Mouse (Mus musculus): ENCODE measurements around the gene Smg9. TPM values are rescaled to one million over a fixed set of nuclear protein-coding genes. Genes with fewer than 3 reads are reported as not detected.

Gene Smg9
- polyA plus RNA-seq, 1 experiment from 2014 or later: 30.6 TPM

DNA sequence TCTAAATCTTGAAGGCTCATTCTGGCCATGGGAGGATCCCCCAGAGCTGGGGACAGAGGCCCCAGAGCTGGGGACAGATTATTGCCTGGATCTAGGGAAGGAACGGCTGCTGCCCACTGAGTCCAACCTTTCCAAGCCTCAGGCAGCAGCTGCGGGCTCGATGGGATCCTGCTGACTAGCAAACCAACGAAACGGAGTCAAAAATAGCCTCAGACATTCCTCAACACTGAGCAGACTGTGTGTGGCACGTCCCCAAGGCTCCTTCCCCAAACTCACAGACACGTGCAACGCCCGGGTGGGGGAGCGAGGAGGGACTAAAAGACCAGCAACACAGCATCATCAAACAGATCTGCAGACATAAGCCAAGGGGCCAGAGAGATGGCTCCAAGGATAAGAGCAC lies 38.6 kb downstream of the Smg9 start:
- H3K4me3 ChIP-seq: no peak overlapping the region
- WGBS: 82% methylated on average over 10 of the region's 10 CpGs
- H3K9ac ChIP-seq: no peak overlapping the region
- no peak overlapping the region for H3K27ac ChIP-seq
- H3K27me3 ChIP-seq (replicated peaks): no peaks in the 10 kb centered on the region
- 0 out of 2 replicates have a peak, but pooled peaks cover 4% of the 10 kb centered on the region for H3K9me3 ChIP-seq
- H3K4me2 ChIP-seq (replicated peaks): no peak overlapping the region
- no peak for ATAC-seq (ENCODE audit: low FRiP score, low read depth)
- no peaks in the 10 kb centered on the region for H3K4me1 ChIP-seq
- no peaks in the 10 kb centered on the region for H3K36me3 ChIP-seq

DNA sequence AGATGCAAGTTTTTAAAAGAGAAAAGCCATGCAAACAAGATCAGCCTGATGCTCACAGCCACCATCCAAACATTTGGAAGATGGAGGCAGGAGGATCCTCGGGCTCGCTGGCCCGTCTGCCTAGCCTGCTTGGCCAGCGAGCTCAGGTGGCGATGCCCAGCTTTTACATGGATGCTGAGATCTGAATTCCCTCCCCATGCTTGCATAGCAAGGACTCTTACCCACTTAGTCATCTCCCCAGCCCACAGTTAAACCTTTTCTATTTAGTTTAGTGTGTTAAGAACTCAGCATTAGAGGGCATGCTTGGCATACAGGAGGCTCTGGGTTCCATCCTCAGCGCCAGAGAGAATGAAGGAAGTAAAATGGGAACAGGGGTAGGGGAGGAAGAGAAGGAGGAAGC lies 39.8 kb downstream of the Smg9 start:
- Histone ChIP-seq H3K36me3 (no peaks in the 10 kb centered on the region), H3K27ac (no peak overlapping the region), H3K27me3 (replicated peaks) (no peaks in the 10 kb centered on the region), H3K9ac (no peak overlapping the region), H3K4me1 (no peaks in the 10 kb centered on the region), H3K4me2 (replicated peaks) (no peak overlapping the region), H3K9me3 (no peaks in the 10 kb centered on the region), H3K4me3 (no peak overlapping the region)
- WGBS: 81% methylated on average over 6 of the region's 6 CpGs
- no peak for ATAC-seq (ENCODE audit: low FRiP score, low read depth)

DNA sequence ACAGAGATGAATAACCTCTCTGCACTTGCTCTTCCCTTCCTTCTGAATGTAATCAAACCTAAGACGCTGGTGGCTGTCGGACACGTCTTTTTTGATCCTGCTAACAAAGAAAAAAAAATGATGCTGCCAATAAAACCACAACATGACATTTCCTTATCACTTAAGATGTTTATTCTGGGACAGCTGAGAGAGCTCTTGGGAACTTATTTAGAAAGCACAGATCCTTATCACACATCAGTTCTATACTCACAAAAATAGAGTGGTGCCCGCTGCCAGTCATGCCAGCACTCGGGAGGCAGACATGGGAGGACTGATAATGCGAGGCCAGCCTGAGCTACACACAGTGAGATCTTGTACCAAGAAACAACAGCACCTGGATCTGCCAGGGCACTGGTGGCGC lies 40.5 kb downstream of the Smg9 start:
- H3K9me3 ChIP-seq: no peaks in the 10 kb centered on the region
- no peak overlapping the region for H3K4me2 ChIP-seq (replicated peaks)
- 78% methylated on average over 7 of the region's 7 CpGs for WGBS
- no peaks in the 10 kb centered on the region for H3K4me1 ChIP-seq
- ATAC-seq (ENCODE audit: low FRiP score, low read depth): no peak
- no peaks in the 10 kb centered on the region for H3K27me3 ChIP-seq (replicated peaks)
- H3K27ac ChIP-seq: no peak overlapping the region
- H3K36me3 ChIP-seq: no peaks in the 10 kb centered on the region
- no peak overlapping the region for H3K4me3 ChIP-seq
- no peak overlapping the region for H3K9ac ChIP-seq

DNA sequence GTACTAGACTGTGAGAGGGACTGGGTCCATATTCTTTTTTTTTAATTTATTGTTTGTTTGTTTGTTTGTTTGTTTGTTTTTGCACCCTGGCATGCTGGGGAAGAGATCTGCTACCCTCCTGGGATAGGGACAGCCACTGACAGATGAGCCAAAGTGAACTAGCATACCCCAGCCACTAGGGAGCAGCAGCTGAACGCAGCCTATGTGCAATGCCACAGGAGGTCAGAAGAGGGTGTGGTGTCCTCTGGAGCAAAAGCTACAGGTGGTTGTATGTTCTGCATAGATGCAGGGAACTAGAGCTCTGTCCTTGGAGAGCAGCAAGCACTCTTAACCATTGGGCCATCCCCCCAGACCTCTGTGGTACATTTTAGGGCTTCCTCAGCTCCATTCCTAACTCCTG lies 42.4 kb downstream of the Smg9 start:
- H3K9ac ChIP-seq: no peak overlapping the region
- no peak overlapping the region for H3K4me2 ChIP-seq (replicated peaks)
- H3K27me3 ChIP-seq (replicated peaks): no peaks in the 10 kb centered on the region
- ATAC-seq (ENCODE audit: low FRiP score, low read depth): no peak
- no peak overlapping the region for H3K4me3 ChIP-seq
- H3K4me1 ChIP-seq: no peaks in the 10 kb centered on the region
- no peaks in the 10 kb centered on the region for H3K36me3 ChIP-seq
- H3K9me3 ChIP-seq: peaks cover 3% of the 10 kb centered on the region; the same call in 1 of the 2 replicates
- H3K27ac ChIP-seq: no peak overlapping the region
- 13% methylated on average over 1 of the region's 1 CpGs for WGBS

DNA sequence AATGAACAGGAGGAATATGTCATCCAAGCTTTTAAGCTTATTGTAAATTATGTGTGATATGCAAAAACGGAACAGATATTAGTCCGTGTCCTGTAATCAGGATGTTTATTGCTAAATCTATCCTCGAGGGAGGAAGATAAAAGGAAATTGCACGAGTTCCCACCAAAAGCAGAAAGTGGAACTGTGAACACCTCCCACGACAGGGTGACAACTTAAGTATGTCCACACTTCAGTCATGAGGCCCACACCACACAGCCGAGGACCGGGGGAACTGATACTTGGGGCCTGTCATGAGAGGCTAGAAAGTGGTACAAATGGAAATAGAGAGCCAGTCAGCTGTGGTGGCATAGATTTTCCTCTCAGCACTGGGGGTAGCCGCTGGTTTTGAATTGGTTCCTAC lies 42.9 kb downstream of the Smg9 start:
- Histone ChIP-seq H3K4me1 (no peaks in the 10 kb centered on the region), H3K4me3 (no peak overlapping the region), H3K27ac (no peak overlapping the region), H3K27me3 (replicated peaks) (no peaks in the 10 kb centered on the region), H3K36me3 (no peaks in the 10 kb centered on the region), H3K9me3 (peaks cover 3% of the 10 kb centered on the region; the same call in 1 of the 2 replicates), H3K4me2 (replicated peaks) (no peak overlapping the region), H3K9ac (no peak overlapping the region)
- WGBS: 83% methylated on average over 8 of the region's 8 CpGs
- no peak for ATAC-seq (ENCODE audit: low FRiP score, low read depth)

DNA sequence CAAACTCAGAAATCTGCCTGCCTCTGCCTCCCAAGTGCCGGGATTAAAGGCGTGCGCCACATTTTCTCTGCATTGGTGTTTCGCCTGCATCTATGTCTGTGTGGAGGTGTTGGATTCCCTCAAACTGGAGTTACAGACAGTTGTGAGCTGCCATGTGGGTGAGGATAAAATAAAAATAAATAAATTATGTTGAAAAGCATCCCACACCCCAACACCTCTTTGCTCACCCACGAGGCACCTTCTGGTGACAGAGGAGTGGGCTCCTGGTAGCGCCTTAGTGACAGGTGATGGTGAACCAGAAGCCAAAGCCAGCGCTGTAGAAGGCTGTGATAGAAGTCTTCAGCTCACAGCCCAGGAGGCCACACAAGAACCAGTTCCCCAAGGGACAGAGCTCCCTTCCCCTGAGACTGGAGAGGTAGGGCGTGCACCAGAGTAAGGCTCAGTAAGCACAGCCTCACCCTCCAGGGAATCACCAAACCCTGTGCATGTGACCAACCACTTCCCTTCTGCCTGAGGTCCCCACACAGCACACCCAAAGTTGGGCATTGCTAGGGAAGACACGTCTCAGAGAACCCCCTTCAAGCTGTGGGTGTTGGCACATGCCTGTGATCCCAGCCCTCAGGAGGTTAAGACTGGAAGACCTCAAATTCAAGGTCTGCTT lies 46.0 kb downstream of the Smg9 start:
- H3K4me3 ChIP-seq: no peak overlapping the region
- H3K27ac ChIP-seq: no peak overlapping the region
- H3K36me3 ChIP-seq: no peaks in the 10 kb centered on the region
- ATAC-seq (ENCODE audit: low FRiP score, low read depth): no peak
- H3K4me1 ChIP-seq: no peaks in the 10 kb centered on the region
- no peak overlapping the region for H3K4me2 ChIP-seq (replicated peaks)
- WGBS: 91% methylated on average over 9 of the region's 9 CpGs
- H3K27me3 ChIP-seq (replicated peaks): no peaks in the 10 kb centered on the region
- no peak overlapping the region for H3K9ac ChIP-seq
- H3K9me3 ChIP-seq: peaks cover 3% of the 10 kb centered on the region; the same call in 1 of the 2 replicates

DNA sequence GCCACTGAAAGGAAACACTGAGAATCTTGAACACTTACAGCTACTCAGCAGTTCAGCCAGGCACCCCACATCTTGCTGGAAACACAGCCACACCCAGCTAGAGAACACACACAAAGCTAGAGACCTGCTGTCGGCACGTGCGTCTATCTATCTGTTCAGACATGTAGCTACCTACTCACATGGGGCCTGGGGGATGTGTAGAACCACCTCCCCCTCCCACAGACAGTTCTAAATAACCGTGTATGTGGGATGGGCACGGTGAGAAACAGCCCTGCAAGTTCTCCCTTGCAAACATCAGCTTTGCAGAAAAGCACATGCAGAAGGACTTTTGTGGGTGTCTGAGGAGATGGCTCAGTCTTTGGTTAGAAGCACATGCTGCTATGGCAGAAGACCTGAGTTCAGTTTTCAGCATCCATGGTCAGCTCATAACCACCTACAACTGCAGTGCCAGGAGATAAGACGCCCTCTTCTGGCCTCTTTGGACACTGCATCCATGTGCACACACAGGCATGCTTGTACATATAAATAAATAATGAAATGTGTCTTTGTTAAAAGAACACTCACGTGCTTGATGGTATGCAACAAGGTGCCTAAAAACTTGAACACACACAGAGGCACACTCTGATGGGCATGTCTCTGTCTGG lies 47.4 kb downstream of the Smg9 start:
- Histone ChIP-seq H3K4me2 (replicated peaks) (no peak overlapping the region), H3K27me3 (replicated peaks) (no peaks in the 10 kb centered on the region), H3K9me3 (peaks cover 3% of the 10 kb centered on the region; the same call in 1 of the 2 replicates), H3K27ac (no peak overlapping the region), H3K36me3 (no peaks in the 10 kb centered on the region), H3K9ac (no peak overlapping the region), H3K4me1 (no peaks in the 10 kb centered on the region), H3K4me3 (no peak overlapping the region)
- 74% methylated on average over 7 of the region's 7 CpGs for WGBS
- no peak for ATAC-seq (ENCODE audit: low FRiP score, low read depth)

DNA sequence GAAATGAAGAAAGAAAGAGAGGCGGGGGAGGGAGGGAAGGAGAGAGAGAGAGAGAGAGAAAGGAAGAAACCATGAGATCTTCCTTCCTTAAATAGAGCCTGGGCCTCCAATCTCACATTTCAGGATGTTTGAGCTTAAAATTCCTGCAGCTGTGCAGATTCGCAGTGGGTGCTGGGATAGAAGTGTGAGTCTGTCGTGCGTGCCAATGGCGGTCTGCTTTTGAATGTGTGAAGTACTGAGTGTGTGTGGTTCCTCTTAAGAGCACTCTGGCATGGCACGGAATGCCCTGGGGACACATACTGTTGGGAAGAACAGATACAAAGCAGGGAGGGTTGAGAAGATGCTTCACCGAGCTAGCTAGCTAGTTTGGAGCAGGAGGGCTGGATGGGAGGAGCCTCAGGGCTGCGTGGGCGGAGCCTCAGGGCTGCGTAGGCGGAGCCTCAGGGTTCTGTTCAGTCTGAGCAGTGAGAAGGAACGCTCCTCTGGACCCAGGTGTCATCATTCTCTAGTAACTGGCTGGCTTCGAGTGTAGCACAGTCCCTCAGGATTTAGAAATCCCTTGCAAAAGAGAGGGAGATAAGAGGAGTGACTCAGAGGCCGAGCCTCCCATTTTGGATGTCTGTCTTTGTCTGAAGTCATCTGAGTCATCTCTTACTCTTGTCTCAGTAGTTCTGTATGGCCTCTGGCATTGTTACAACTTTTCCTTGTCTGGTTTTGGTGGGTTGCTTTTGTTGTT lies 49.5 kb downstream of the Smg9 start:
- Histone ChIP-seq H3K9me3 (peaks cover 3% of the 10 kb centered on the region; the same call in 1 of the 2 replicates), H3K27me3 (replicated peaks) (no peaks in the 10 kb centered on the region), H3K4me1 (no peaks in the 10 kb centered on the region), H3K4me2 (replicated peaks) (no peak overlapping the region), H3K9ac (no peak overlapping the region), H3K27ac (no peak overlapping the region), H3K36me3 (no peaks in the 10 kb centered on the region), H3K4me3 (no peak overlapping the region)
- no peak for ATAC-seq (ENCODE audit: low FRiP score, low read depth)
- WGBS: 66% methylated on average over 14 of the region's 14 CpGs

DNA sequence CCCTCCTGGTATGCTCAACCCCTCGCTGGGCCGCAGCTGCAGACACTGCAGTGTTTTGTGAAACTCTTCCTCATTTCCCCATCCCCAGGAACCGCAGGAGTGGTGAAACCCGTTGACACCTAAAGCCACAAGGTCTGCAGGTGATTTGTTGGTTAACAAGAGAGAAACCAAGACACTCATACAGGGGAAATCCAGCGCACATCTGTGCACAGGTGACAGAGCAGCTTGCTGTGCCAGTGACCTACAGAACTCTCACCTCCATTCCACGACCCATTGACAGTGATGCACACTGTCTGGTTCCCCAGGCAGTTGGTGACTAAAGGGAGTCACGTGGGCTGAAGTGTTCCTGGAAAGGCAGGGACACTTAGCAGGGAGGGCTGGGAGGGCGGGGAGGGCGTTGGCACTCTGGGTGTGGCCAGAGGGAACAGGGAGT lies 51.2 kb downstream of the Smg9 start:
- Histone ChIP-seq H3K9ac (no peak overlapping the region), H3K27ac (no peak overlapping the region), H3K27me3 (replicated peaks) (no peaks in the 10 kb centered on the region), H3K4me3 (no peak overlapping the region), H3K36me3 (no peaks in the 10 kb centered on the region), H3K9me3 (peaks cover 3% of the 10 kb centered on the region; the same call in 1 of the 2 replicates), H3K4me2 (replicated peaks) (no peak overlapping the region), H3K4me1 (no peaks in the 10 kb centered on the region)
- 65% methylated on average over 9 of the region's 9 CpGs for WGBS
- ATAC-seq (ENCODE audit: low FRiP score, low read depth): no peak

DNA sequence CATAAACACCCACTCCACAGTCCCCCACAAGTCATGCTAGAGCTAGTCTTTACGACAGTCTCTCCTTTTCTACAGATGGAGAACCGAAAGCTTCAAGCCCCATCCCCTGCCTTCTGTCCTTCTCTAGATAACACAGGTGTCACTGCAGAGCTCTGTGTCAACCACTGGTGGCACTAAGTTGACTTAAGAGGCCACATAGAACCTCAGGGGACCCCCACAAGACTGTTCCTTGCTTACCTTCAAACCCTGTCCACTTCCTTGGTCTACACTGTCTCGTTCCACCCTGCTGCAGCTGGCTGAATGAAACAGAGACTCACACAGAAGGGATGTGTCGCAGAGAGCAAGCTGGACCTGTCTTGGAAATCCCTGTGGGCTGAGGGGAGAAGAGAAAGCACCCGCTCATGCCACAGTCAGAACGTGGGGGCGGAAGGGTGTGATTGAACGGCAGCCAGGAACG lies 52.5 kb downstream of the Smg9 start, which contains the start of gene Irgc1:
Gene Irgc1 (minus strand): TSS at position 443 of the 457 bp plus-strand sequence.
- no peak within 1 kb of the TSS for H3K27ac ChIP-seq
- no peaks in the 10 kb centered on the region for H3K4me1 ChIP-seq
- 90% methylated on average over 9 of the region's 9 CpGs for WGBS
- H3K4me2 ChIP-seq (replicated peaks): no peak within 1 kb of the TSS
- no peak within 1 kb of the TSS for H3K9ac ChIP-seq
- ATAC-seq (ENCODE audit: low FRiP score, low read depth): no peak
- H3K4me3 ChIP-seq: no peak within 1 kb of the TSS
- H3K9me3 ChIP-seq: no peaks in the 10 kb centered on the region
- H3K36me3 ChIP-seq: no peaks in the 10 kb centered on the region
- no peaks in the 10 kb centered on the region for H3K27me3 ChIP-seq (replicated peaks)

DNA sequence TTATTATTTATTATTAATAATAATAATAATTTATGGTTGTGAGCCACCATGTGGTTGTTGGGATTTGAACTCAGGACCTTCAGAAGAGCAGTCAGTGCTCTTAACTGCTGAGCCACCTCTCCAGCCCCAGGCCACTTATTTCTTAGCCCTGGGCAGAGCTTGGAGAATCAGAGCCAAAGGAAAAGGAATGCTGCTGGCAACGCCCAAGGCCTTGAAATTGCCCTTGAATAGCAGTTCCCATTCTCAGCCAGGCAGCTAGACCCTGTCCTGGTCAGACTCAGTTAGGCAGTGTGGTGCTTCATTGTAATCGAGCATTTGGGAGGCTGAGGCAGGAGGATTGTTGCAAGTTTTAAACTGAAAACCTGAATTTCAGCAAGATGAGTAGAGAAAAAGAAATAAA lies 54.8 kb downstream of the Smg9 start:
- 74% methylated on average over 2 of the region's 2 CpGs for WGBS
- H3K27ac ChIP-seq: no peak overlapping the region
- no peaks in the 10 kb centered on the region for H3K4me1 ChIP-seq
- H3K36me3 ChIP-seq: no peaks in the 10 kb centered on the region
- no peak overlapping the region for H3K9ac ChIP-seq
- H3K4me2 ChIP-seq (replicated peaks): no peak overlapping the region
- ATAC-seq (ENCODE audit: low FRiP score, low read depth): no peak
- no peak overlapping the region for H3K4me3 ChIP-seq
- no peaks in the 10 kb centered on the region for H3K9me3 ChIP-seq
- H3K27me3 ChIP-seq (replicated peaks): no peaks in the 10 kb centered on the region

DNA sequence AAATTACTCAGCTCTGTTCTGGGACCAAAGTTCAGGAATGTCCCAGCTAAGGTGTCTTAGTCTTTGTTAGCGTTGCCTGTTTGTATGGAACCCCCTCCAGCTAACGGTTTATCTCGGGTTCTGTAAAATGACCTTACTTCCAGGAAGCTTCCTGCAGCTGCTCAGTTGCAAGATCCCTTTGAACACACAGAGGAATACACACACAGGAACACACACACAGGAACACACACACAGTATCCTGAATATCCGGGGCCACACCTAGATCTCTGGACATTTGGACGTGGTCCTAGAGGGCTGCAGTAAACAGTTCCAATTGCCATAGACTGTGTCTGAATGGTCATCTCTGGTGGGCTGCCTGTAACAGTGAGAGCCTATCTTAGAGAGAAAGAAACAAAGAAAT lies 56.3 kb downstream of the Smg9 start:
- no peaks in the 10 kb centered on the region for H3K27me3 ChIP-seq (replicated peaks)
- H3K36me3 ChIP-seq: no peaks in the 10 kb centered on the region
- no peak overlapping the region for H3K9ac ChIP-seq
- 88% methylated on average over 5 of the region's 5 CpGs for WGBS
- H3K4me2 ChIP-seq (replicated peaks): no peak overlapping the region
- no peak for ATAC-seq (ENCODE audit: low FRiP score, low read depth)
- H3K27ac ChIP-seq: no peak overlapping the region
- no peaks in the 10 kb centered on the region for H3K9me3 ChIP-seq
- H3K4me3 ChIP-seq: no peak overlapping the region
- H3K4me1 ChIP-seq: no peaks in the 10 kb centered on the region

Data from neural tube, embryonic 12.5 days (tissue).